In the genomic region with DNA sequence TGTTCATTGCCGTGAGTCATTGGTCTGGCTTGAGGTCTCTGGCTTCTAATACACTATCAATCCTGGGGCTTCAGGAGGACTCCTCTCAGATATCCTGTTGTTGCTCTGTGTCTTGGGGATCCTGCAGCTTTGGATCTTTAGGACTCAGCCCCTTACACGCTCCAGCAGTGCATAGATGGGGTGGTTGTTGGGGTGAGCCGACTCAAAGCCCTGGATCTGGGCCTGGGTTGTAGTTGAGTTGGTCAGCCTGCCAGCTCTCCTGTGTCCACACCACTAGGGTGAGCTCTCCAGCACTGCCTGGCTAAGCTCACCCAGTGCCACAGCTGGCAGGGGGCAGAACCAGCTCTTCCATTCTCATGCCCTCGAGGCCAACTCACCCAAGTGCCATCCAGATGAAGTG, we compare ENCODE assay signal across 24 mouse cellular contexts.
"Had no signal": no experiment of that assay in that cellular context is flagged by ENCODE, and none has a peak within 500 bp of the region (broad histone marks: within the 10 kb centered on the region; RNA-seq: fewer than 3 reads in every experiment).

No protein-coding gene starts in this region.

- H3K9ac ChIP-seq: heart, embryonic 13.5 days; heart, embryonic 15.5 days; hindbrain, embryonic 13.5 days; hindbrain, embryonic 15.5 days; kidney, embryonic 15.5 days; limb, embryonic 13.5 days; limb, embryonic 15.5 days; liver, embryonic 13.5 days; liver, embryonic 15.5 days had no signal

- H3K9me3 ChIP-seq: heart, embryonic 13.5 days; heart, embryonic 15.5 days; hindbrain, embryonic 13.5 days; hindbrain, embryonic 15.5 days; kidney, embryonic 15.5 days; limb, embryonic 13.5 days; limb, embryonic 15.5 days; liver, embryonic 13.5 days; liver, embryonic 15.5 days had no signal

- ATAC-seq: hindbrain, postnatal 0 days had no signal

- H3K27ac ChIP-seq: heart, embryonic 13.5 days; heart, embryonic 15.5 days; hindbrain, embryonic 13.5 days; hindbrain, embryonic 15.5 days; hindbrain, postnatal 0 days; kidney, embryonic 15.5 days; kidney, postnatal 0 days; limb, embryonic 13.5 days; limb, embryonic 15.5 days; liver, embryonic 13.5 days; liver, embryonic 15.5 days had no signal

- H3K4me2 ChIP-seq: heart, embryonic 11.5 days; heart, embryonic 13.5 days; heart, embryonic 15.5 days; hindbrain, embryonic 13.5 days; hindbrain, embryonic 15.5 days; kidney, embryonic 15.5 days; limb, embryonic 13.5 days; limb, embryonic 15.5 days; liver, embryonic 13.5 days; liver, embryonic 15.5 days had no signal

- H3K4me3 ChIP-seq: heart, embryonic 13.5 days; heart, embryonic 15.5 days; hindbrain, embryonic 13.5 days; hindbrain, embryonic 15.5 days; kidney, embryonic 15.5 days; limb, embryonic 13.5 days; limb, embryonic 15.5 days; liver, embryonic 13.5 days; liver, embryonic 15.5 days had no signal

- H3K27me3 ChIP-seq: heart, embryonic 13.5 days; heart, embryonic 15.5 days; hindbrain, embryonic 13.5 days; hindbrain, embryonic 15.5 days; limb, embryonic 13.5 days; limb, embryonic 15.5 days; liver, embryonic 13.5 days; liver, embryonic 15.5 days had no signal

- H3K36me3 ChIP-seq: heart, embryonic 13.5 days; heart, embryonic 15.5 days; hindbrain, embryonic 13.5 days; hindbrain, embryonic 15.5 days; kidney, embryonic 15.5 days; limb, embryonic 13.5 days; limb, embryonic 15.5 days; liver, embryonic 13.5 days; liver, embryonic 15.5 days had no signal

- DNase-seq: gastrocnemius, postnatal 14 days; gastrocnemius, postnatal 36 days; heart, adult 18-20 months; heart, postnatal 36 days; kidney, adult 11 months; kidney, adult 2 months; kidney, adult 9 months; kidney, postnatal 14 days; kidney, postnatal 36 days; layer of hippocampus, adult 9-11 months; layer of hippocampus, postnatal 36 days; left cerebral cortex, postnatal 4 days; liver, embryonic 13.5 days had no signal
